Mouse (Mus musculus): ENCODE measurements at regions not wholly inside any gene's neighbourhood (a gene's known extent, or its start where the extent isn't known, plus 50 kb on each side); places are given as distances from the start of the nearest gene placed in this dataset.

DNA sequence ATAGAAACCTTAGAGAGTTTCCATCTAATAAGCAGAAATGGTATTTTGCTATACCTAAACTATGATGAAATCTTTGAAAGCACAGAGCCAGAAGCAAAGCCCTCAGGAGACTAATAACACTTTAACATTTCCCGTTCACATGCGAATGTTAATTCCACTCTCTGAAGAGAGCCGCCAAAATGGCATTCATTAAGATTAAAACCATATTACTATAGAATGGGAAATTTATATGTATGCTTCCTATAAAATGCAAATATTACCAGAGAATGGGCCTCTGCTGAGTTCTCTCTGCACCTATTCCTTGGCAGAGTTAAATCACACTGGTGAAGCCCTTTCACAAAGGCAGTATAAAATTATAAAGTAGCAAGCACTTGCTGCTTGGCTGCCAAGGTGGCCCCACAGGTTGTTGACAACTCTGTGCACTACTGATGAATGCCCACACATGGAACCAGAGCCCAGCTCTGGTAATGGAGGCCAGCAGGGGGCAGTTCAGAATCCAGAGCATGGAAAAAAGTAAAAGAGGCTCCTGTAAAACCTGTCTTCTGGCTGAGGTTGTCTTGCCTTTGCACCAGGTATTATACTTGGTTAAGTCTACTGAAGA lies 94.1 kb upstream of the Steap4 start:
- Histone ChIP-seq H3K79me2 (ENCODE audit: control insufficient read depth, insufficient read depth, low read length, poor library complexity) (no peaks in the 10 kb centered on the region), H3K9me3 (replicated peaks; ENCODE audit: insufficient read depth, low read length) (no peaks in the 10 kb centered on the region), H3K9ac (ENCODE audit: control insufficient read depth, low read depth, low read length, poor library complexity, severe bottlenecking) (no peak overlapping the region), H3K27me3 (ENCODE audit: control insufficient read depth in 1 of 2, insufficient read depth in 2 of 2, low read length in 2 of 2) (no peaks in the 10 kb centered on the region), H3K27ac (ENCODE audit: control insufficient read depth, low read depth, low read length) (no peak overlapping the region), H3K36me3 (ENCODE audit: control insufficient read depth in 1 of 2, insufficient read depth in 2 of 2, low read length in 2 of 2) (no peaks in the 10 kb centered on the region), H3K4me1 (ENCODE audit: control insufficient read depth in 1 of 2, insufficient read depth in 2 of 2, low read length in 2 of 2) (no peaks in the 10 kb centered on the region), H3K4me3 (ENCODE audit: control insufficient read depth in 1 of 2, insufficient read depth in 1 of 2, low read depth in 2 of 2, low read length in 2 of 2) (no peak overlapping the region)
- TF ChIP-seq MAFK (IDR thresholded peaks at IDR 0.05; ENCODE audit: borderline replicate concordance, low read depth, low read length) (no peak), USF1 (IDR thresholded peaks at IDR 0.05; ENCODE audit: low read depth, low read length) (no peak), TCF12 (IDR thresholded peaks at IDR 0.05; ENCODE audit: low read depth, low read length) (no peak), JUND (IDR thresholded peaks at IDR 0.05; ENCODE audit: low read depth, low read length) (no peak), CHD2 (IDR thresholded peaks at IDR 0.05; ENCODE audit: low read length) (no peak), GATA1 (IDR thresholded peaks at IDR 0.05; ENCODE audit: low read depth, low read length) (no peak), ZC3H11A (IDR thresholded peaks at IDR 0.05; ENCODE audit: low read depth, low read length) (no peak), ETS1 (IDR thresholded peaks at IDR 0.05; ENCODE audit: low read depth, low read length) (no peak), POLR2AphosphoS2 (IDR thresholded peaks at IDR 0.05; ENCODE audit: low read length) (no peak), SIN3A (IDR thresholded peaks at IDR 0.05; ENCODE audit: low read length) (no peak), NELFE (IDR thresholded peaks at IDR 0.05; ENCODE audit: low read depth, low read length) (no peak), POLR2A (IDR thresholded peaks at IDR 0.05; ENCODE audit: control insufficient read depth in 1 of 2, insufficient read depth in 1 of 2, low read depth in 1 of 2, low read length in 2 of 2, poor library complexity in 1 of 2) (no peak), MAX (IDR thresholded peaks at IDR 0.05; ENCODE audit: low read length) (no peak), BHLHE40 (IDR thresholded peaks at IDR 0.05; ENCODE audit: borderline replicate concordance, low read depth, low read length) (no peak), GABPA (IDR thresholded peaks at IDR 0.05; ENCODE audit: low read depth, low read length) (no peak)
- no peak for DNase-seq (ENCODE audit: low read depth, low spot score)

DNA sequence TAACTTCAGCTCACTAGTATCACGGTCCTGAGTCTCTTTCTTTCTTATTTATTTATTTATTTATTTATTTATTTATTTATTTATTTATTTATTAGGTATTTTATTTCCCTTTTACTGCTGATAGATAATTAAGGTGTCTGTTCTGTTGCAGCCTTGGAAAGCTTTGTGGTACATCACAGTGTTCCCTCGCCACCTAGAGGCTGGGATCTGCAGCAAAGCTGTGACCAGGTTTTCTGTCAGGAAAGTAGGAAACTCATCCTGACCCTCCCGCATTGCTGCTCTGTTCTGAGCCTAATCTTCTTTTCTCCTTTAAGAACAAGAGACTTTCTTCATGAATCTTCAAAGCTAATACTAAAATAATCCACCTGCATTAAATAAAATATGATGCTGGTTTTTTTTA lies 60.7 kb upstream of the Steap4 start:
- no peak for TF ChIP-seq ZC3H11A (IDR thresholded peaks at IDR 0.05; ENCODE audit: low read depth, low read length)
- TF ChIP-seq POLR2AphosphoS2 (IDR thresholded peaks at IDR 0.05; ENCODE audit: low read length) = no peak
- TF ChIP-seq USF2 (IDR thresholded peaks at IDR 0.05; ENCODE audit: borderline replicate concordance in 1 of 2, insufficient read depth in 1 of 2, low read depth in 1 of 2, low read length in 2 of 2) = no peak
- no peak for TF ChIP-seq RAD21 (IDR thresholded peaks at IDR 0.05; ENCODE audit: low read depth, low read length)
- TF ChIP-seq MYB (IDR thresholded peaks at IDR 0.05; ENCODE audit: low read depth, low read length) = no peak
- 0 out of 6 replicates have a peak, but pooled peaks of 1 of the 3 experiments have one; percentile 12 for TF ChIP-seq CTCF (IDR thresholded peaks at IDR 0.05 in 2 of 3, conservative IDR thresholded peaks at IDR 0.05 in 1 of 3; ENCODE audit: control insufficient read depth in 1 of 3, insufficient read depth in 1 of 3, low read depth in 2 of 3, low read length in 3 of 3, poor library complexity in 1 of 3, severe bottlenecking in 1 of 3)
- TF ChIP-seq CHD1 (IDR thresholded peaks at IDR 0.05; ENCODE audit: low read depth, low read length) = no peak
- no peak for TF ChIP-seq ETS1 (IDR thresholded peaks at IDR 0.05; ENCODE audit: low read depth, low read length)
- Histone ChIP-seq H3K27ac (ENCODE audit: control insufficient read depth, low read depth, low read length) (no peak overlapping the region), H3K36me3 (ENCODE audit: control insufficient read depth in 1 of 2, insufficient read depth in 2 of 2, low read length in 2 of 2) (no peaks in the 10 kb centered on the region), H3K9me3 (replicated peaks; ENCODE audit: insufficient read depth, low read length) (no peaks in the 10 kb centered on the region), H3K4me1 (ENCODE audit: control insufficient read depth in 1 of 2, insufficient read depth in 2 of 2, low read length in 2 of 2) (no peaks in the 10 kb centered on the region), H3K9ac (ENCODE audit: control insufficient read depth, low read depth, low read length, poor library complexity, severe bottlenecking) (no peak overlapping the region), H3K27me3 (ENCODE audit: control insufficient read depth in 1 of 2, insufficient read depth in 2 of 2, low read length in 2 of 2) (no peaks in the 10 kb centered on the region), H3K4me3 (ENCODE audit: control insufficient read depth in 1 of 2, insufficient read depth in 1 of 2, low read depth in 2 of 2, low read length in 2 of 2) (no peak overlapping the region), H3K79me2 (ENCODE audit: control insufficient read depth, insufficient read depth, low read length, poor library complexity) (no peaks in the 10 kb centered on the region)
- DNase-seq (ENCODE audit: low read depth, low spot score) = no peak

Data from MEL (cell line).